Mouse (Mus musculus): ENCODE results near the gene Atp5j2.

DNA sequence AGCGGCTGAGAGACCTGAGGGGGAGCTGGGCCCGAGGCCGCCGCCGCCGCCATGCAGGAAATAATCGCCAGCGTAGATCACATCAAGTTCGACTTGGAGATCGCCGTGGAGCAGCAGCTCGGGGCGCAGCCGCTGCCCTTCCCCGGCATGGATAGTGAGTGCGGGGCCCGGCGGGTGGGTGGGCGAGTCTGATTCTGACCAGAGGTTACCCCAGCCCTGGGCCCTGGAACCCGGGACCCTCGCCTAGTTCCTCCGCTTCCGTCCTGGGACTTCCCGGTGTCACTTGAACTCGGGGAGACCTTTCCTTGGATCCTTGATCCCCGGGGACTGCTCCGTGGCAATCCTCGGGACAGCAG lies 24.6 kb downstream of the Atp5j2 start:
- TF ChIP-seq POLR2A (IDR thresholded peaks at IDR 0.05; ENCODE audit: insufficient read depth, low read length) (no peak), CTCF (IDR thresholded peaks at IDR 0.05; ENCODE audit: low read depth, low read length) (no peak), EP300 (IDR thresholded peaks at IDR 0.05; ENCODE audit: insufficient read depth, low read depth, low read length) (no peak)
